Mouse (Mus musculus) adipocyte (in vitro differentiated cells): ENCODE measurements around the gene Gm20807.
"Not testable (repeated sequence)": the region's sequence is repeated elsewhere in the genome, so short reads cannot be mapped to it uniquely, and the experiment has no call there.

Experiments used
- DNase-seq: peaks from one replicate; pipeline ENCODE4 v3.0.0-alpha.2; 2016; ENCODE audit warnings: low spot score

Gene Gm20807

DNA sequence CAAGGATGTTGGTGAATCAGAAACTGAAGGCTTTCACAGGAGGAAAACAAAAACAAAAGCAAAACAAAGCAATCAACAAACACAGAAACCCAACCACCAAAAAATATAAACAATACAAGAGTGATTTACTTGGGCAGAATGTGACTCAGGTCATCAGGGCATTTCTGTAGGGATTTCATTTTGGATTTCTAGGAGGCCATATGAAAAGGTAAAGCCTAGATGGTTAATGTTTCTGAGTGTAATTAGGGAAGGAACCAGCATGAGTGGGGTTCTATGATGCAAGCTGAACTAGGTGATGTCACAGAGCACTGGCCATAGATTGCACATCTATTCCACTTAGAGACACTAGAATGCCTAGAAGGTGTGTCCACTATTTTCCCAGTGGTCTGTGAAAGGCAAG lies at the start of gene Gm20807:
TSS of gene Gm20807 (plus strand) at position 301 of the 400 bp plus-strand sequence.
- DNase-seq = not testable (repeated sequence)
